Mouse (Mus musculus): Measurements from ENCODE around the gene Ffar4. TPM values are rescaled to one million over a fixed set of nuclear protein-coding genes. Genes with fewer than 3 reads are reported as not detected.

Ffar4 gene
- polyA plus RNA-seq, 1 experiment from 2014 or later: 3.3 TPM

GRCm38 (mm10) chr19:38143540-38144271 is 46.8 kb downstream of the Ffar4 start:
- TF ChIP-seq CTCF (IDR thresholded peaks at IDR 0.05; ENCODE audit: low read depth): no peak

GRCm38 (mm10) chr19:38156243-38156642 is 59.4 kb downstream of the Ffar4 start:
- no peak for DNase-seq
- no peak overlapping the region for H3K4me3 ChIP-seq (ENCODE audit: low read depth, low read length)
- no peak overlapping the region for H3K9ac ChIP-seq
- TF ChIP-seq CTCF (IDR thresholded peaks at IDR 0.05; ENCODE audit: low read depth): no peak
- no peak overlapping the region for H3K4me2 ChIP-seq
- ATAC-seq (ENCODE audit: insufficient read depth): no peak
- no peak overlapping the region for H3K27ac ChIP-seq (ENCODE audit: low read depth)
- 97% methylated on average over 1 of the region's 1 CpGs for WGBS
- H3K4me1 ChIP-seq (ENCODE audit: insufficient read depth): no peaks in the 10 kb centered on the region
- H3K36me3 ChIP-seq (ENCODE audit: insufficient read depth): no peaks in the 10 kb centered on the region
- no peaks in the 10 kb centered on the region for H3K9me3 ChIP-seq (ENCODE audit: low read depth, low read length)
- no peaks in the 10 kb centered on the region for H3K27me3 ChIP-seq (ENCODE audit: insufficient read depth, low read length)

More at GRCm38 (mm10) chr19:38143540-38144271, 46.8 kb downstream of the Ffar4 start:
- WGBS: 60% methylated on average over 4 of the region's 4 CpGs
- Histone ChIP-seq H3K4me2 (no peak overlapping the region), H3K9me3 (ENCODE audit: low read depth, low read length) (no peaks in the 10 kb centered on the region), H3K4me1 (ENCODE audit: insufficient read depth) (no peaks in the 10 kb centered on the region), H3K36me3 (ENCODE audit: insufficient read depth) (no peaks in the 10 kb centered on the region), H3K27me3 (ENCODE audit: insufficient read depth, low read length) (no peaks in the 10 kb centered on the region), H3K4me3 (ENCODE audit: low read depth, low read length) (no peak overlapping the region), H3K9ac (no peak overlapping the region), H3K27ac (ENCODE audit: low read depth) (no peak overlapping the region)
- DNase-seq (no peak), ATAC-seq (ENCODE audit: insufficient read depth) (no peak)

- Histone ChIP-seq H3K9me3 (ENCODE audit: low read depth, low read length) (no peaks in the 10 kb centered on the region), H3K36me3 (ENCODE audit: insufficient read depth) (no peaks in the 10 kb centered on the region), H3K27me3 (ENCODE audit: insufficient read depth, low read length) (no peaks in the 10 kb centered on the region), H3K4me2 (no peak overlapping the region), H3K27ac (ENCODE audit: low read depth) (no peak overlapping the region), H3K4me3 (ENCODE audit: low read depth, low read length) (no peak overlapping the region), H3K9ac (no peak overlapping the region), H3K4me1 (ENCODE audit: insufficient read depth) (no peaks in the 10 kb centered on the region)
- WGBS: 74% methylated on average over 21 of the region's 21 CpGs
- ATAC-seq (ENCODE audit: insufficient read depth) (no peak), DNase-seq (no peak)
- TF ChIP-seq CTCF (IDR thresholded peaks at IDR 0.05; ENCODE audit: low read depth): no peak
Measured at GRCm38 (mm10) chr19:38161648-38162354, 64.9 kb downstream of the Ffar4 start.

Other genes with a start within 250 kb of the Ffar4 start
- 37.9 and 41.0 TPM in 2 replicates for gene Myof, start 53.5 kb upstream of the Ffar4 start, polyA plus RNA-seq (2014; fragmentation: Nextera tagmentation; extraction: Ambion mirVana)
- 44.5 and 47.7 TPM in 2 replicates for gene Cep55, start 42.1 kb upstream of the Ffar4 start, polyA plus RNA-seq (2014; fragmentation: Nextera tagmentation; extraction: Ambion mirVana)
- gene Rbp4, start 28.2 kb downstream of the Ffar4 start, polyA plus RNA-seq (2014; fragmentation: Nextera tagmentation; extraction: Ambion mirVana): 11.1 and 12.7 TPM in 2 replicates
- not detected in 2 replicates for gene Pde6c, start 35.7 kb downstream of the Ffar4 start, polyA plus RNA-seq (2014; fragmentation: Nextera tagmentation; extraction: Ambion mirVana)
- 32.4 and 33.5 TPM in 2 replicates for gene Fra10ac1, start 127.1 kb downstream of the Ffar4 start, polyA plus RNA-seq (2014; fragmentation: Nextera tagmentation; extraction: Ambion mirVana)
- 0.15 TPM in 1 of 2 replicates, not detected in the other for gene Lgi1, start 167.5 kb downstream of the Ffar4 start, polyA plus RNA-seq (2014; fragmentation: Nextera tagmentation; extraction: Ambion mirVana)